Mouse (Mus musculus): Measurements from ENCODE around the gene Eva1b.

The Eva1b gene

GRCm38 (mm10) chr4:126147533-126148160 lies at the start of gene Eva1b:
Gene Eva1b, plus strand, starts transcription at chr4:126147744.
- peak; percentile 69 for DNase-seq (ENCODE audit: low read depth, low spot score)

GRCm38 (mm10) chr4:126099365-126099764 lies 48.2 kb upstream of the Eva1b start:
- DNase-seq (ENCODE audit: low read depth, low spot score) = no peak

GRCm38 (mm10) chr4:126100764-126101163 lies 46.8 kb upstream of the Eva1b start:
- no peak for DNase-seq (ENCODE audit: low read depth, low spot score)

- DNase-seq (ENCODE audit: low read depth, low spot score) = no peak
Measured at GRCm38 (mm10) chr4:126102061-126102841, 45.3 kb upstream of the Eva1b start.

- DNase-seq (ENCODE audit: low read depth, low spot score) = peak; percentile 43
Measured at GRCm38 (mm10) chr4:126103057-126103581, 44.4 kb upstream of the Eva1b start.

GRCm38 (mm10) chr4:126103590-126104068 lies 43.9 kb upstream of the Eva1b start, which contains the start of gene Stk40:
Gene Stk40, plus strand, starts transcription at chr4:126103957.
- peak; percentile 96 for DNase-seq (ENCODE audit: low read depth, low spot score)

GRCm38 (mm10) chr4:126104261-126105075 lies 43.1 kb upstream of the Eva1b start:
- no peak for DNase-seq (ENCODE audit: low read depth, low spot score)

- DNase-seq (ENCODE audit: low read depth, low spot score) = no peak
Measured at GRCm38 (mm10) chr4:126105131-126105783, 42.3 kb upstream of the Eva1b start.

GRCm38 (mm10) chr4:126108061-126108740 lies 39.3 kb upstream of the Eva1b start:
- no peak for DNase-seq (ENCODE audit: low read depth, low spot score)

GRCm38 (mm10) chr4:126109613-126110373 lies 37.8 kb upstream of the Eva1b start:
- no peak for DNase-seq (ENCODE audit: low read depth, low spot score)

GRCm38 (mm10) chr4:126110374-126111152 lies 37.0 kb upstream of the Eva1b start:
- DNase-seq (ENCODE audit: low read depth, low spot score) = no peak

GRCm38 (mm10) chr4:126111153-126111549 lies 36.4 kb upstream of the Eva1b start:
- no peak for DNase-seq (ENCODE audit: low read depth, low spot score)

GRCm38 (mm10) chr4:126113243-126113642 lies 34.3 kb upstream of the Eva1b start:
- DNase-seq (ENCODE audit: low read depth, low spot score) = no peak

- no peak for DNase-seq (ENCODE audit: low read depth, low spot score)
Measured at GRCm38 (mm10) chr4:126113943-126114342, 33.6 kb upstream of the Eva1b start.

GRCm38 (mm10) chr4:126115411-126115810 lies 32.1 kb upstream of the Eva1b start:
- no peak for DNase-seq (ENCODE audit: low read depth, low spot score)

- no peak for DNase-seq (ENCODE audit: low read depth, low spot score)
Measured at GRCm38 (mm10) chr4:126115871-126116521, 31.5 kb upstream of the Eva1b start.

- no peak for DNase-seq (ENCODE audit: low read depth, low spot score)
Measured at GRCm38 (mm10) chr4:126117116-126117515, 30.4 kb upstream of the Eva1b start.

GRCm38 (mm10) chr4:126118651-126119050 lies 28.9 kb upstream of the Eva1b start:
- DNase-seq (ENCODE audit: low read depth, low spot score) = no peak

- no peak for DNase-seq (ENCODE audit: low read depth, low spot score)
Measured at GRCm38 (mm10) chr4:126119051-126119450, 28.5 kb upstream of the Eva1b start.
